Mouse (Mus musculus): ENCODE measurements around the gene Ankrd2. TPM values are rescaled to one million over a fixed set of nuclear protein-coding genes. Genes with fewer than 3 reads are reported as not detected.
A peak's percentile ranks its signal among the peaks of the same experiment; 100 is the strongest.

The Ankrd2 gene
- total and polyA plus RNA-seq, 3 experiments: 0.27 to 0.61 (median 0.35) TPM

GRCm38 (mm10) chr19:42016251-42016650, 19.5 kb upstream of the Ankrd2 start:
- no peak for DNase-seq

- peak; percentile 51 for DNase-seq
These were observed 19.0 kb upstream of the Ankrd2 start for GRCm38 (mm10) chr19:42016840-42017239.

GRCm38 (mm10) chr19:42017399-42018247, 18.2 kb upstream of the Ankrd2 start:
- DNase-seq: peak; percentile 90

GRCm38 (mm10) chr19:42019011-42019522, 16.7 kb upstream of the Ankrd2 start:
- no peak for DNase-seq

- DNase-seq: peak; percentile 75
These were observed 13.9 kb upstream of the Ankrd2 start for GRCm38 (mm10) chr19:42021681-42022541.

- DNase-seq: no peak
These were observed 13.3 kb upstream of the Ankrd2 start for GRCm38 (mm10) chr19:42022542-42022848.

GRCm38 (mm10) chr19:42026158-42026557, 9.6 kb upstream of the Ankrd2 start:
- DNase-seq: peak; percentile 87

- no peak for DNase-seq
These were observed 4.7 kb upstream of the Ankrd2 start for GRCm38 (mm10) chr19:42031112-42031511.

GRCm38 (mm10) chr19:42033611-42034010, 2.2 kb upstream of the Ankrd2 start:
- DNase-seq: no peak

GRCm38 (mm10) chr19:42034146-42034775, 1.5 kb upstream of the Ankrd2 start:
- DNase-seq: no peak

GRCm38 (mm10) chr19:42034881-42035455, 832 bp upstream of the Ankrd2 start:
- no peak for DNase-seq

- DNase-seq: no peak
These were observed 557 bp downstream of the Ankrd2 start for GRCm38 (mm10) chr19:42036357-42036756.

- no peak for DNase-seq
These were observed 1.4 kb downstream of the Ankrd2 start for GRCm38 (mm10) chr19:42037167-42037702.

- DNase-seq: no peak
These were observed 2.5 kb downstream of the Ankrd2 start for GRCm38 (mm10) chr19:42038310-42038709.

GRCm38 (mm10) chr19:42043988-42044387, 8.2 kb downstream of the Ankrd2 start:
- DNase-seq: no peak

- peak; percentile 87 for DNase-seq
These were observed 9.7 kb downstream of the Ankrd2 start, which contains the start of gene Hoga1 for GRCm38 (mm10) chr19:42045269-42046102. Gene Hoga1, plus strand, starts transcription at chr19:42045610.

GRCm38 (mm10) chr19:42050251-42050650, 14.5 kb downstream of the Ankrd2 start:
- DNase-seq: no peak

GRCm38 (mm10) chr19:42051351-42051750, 15.6 kb downstream of the Ankrd2 start:
- no peak for DNase-seq

- DNase-seq: no peak
These were observed 16.1 kb downstream of the Ankrd2 start, which contains the start of gene 4933411K16Rik for GRCm38 (mm10) chr19:42051948-42052347. Gene 4933411K16Rik, plus strand, starts transcription at chr19:42052248.

GRCm38 (mm10) chr19:42054255-42054654, 18.5 kb downstream of the Ankrd2 start:
- DNase-seq: no peak

GRCm38 (mm10) chr19:42055881-42056280, 20.1 kb downstream of the Ankrd2 start:
- DNase-seq: peak; percentile 55
